Mouse (Mus musculus): Measurements from ENCODE around the gene Car7. TPM values are rescaled to one million over a fixed set of nuclear protein-coding genes. Genes with fewer than 3 reads are reported as not detected.
A peak's percentile ranks its signal among the peaks of the same experiment; 100 is the strongest.

Gene Car7
- total and polyA plus RNA-seq, 3 experiments = 0.62 to 1.3 (median 0.85) TPM

DNA sequence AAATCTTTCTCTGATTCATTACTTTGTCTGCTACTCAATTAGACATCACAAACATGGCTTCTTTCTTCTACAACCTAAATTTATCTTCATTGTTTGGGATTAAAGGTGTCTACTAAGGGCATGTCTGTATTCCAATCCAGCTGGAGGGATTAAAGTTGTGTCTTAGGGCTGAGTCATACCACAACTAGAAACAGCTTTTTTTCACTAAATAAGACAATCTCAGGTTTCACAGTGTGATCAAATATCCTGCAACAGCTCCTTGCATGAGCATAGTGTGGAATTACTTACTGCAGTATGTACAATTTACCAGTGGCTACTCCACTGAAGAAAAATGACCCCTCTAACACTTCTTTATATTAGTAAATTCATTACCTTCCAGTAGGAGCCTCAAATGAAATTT, 26.2 kb downstream of the Car7 start:
- TF ChIP-seq POLR2A (IDR thresholded peaks at IDR 0.05; ENCODE audit: low read depth, low read length) (no peak), JUND (conservative IDR thresholded peaks at IDR 0.05; ENCODE audit: low read depth, low read length) (peak; percentile 84), RAD21 (IDR thresholded peaks at IDR 0.05; ENCODE audit: low read depth, low read length) (no peak), ZMIZ1 (IDR thresholded peaks at IDR 0.05; ENCODE audit: low read depth, low read length) (no peak), UBTF (IDR thresholded peaks at IDR 0.05; ENCODE audit: low read depth, low read length) (no peak), EP300 (IDR thresholded peaks at IDR 0.05; ENCODE audit: low read length) (peak; percentile 40; the same call in 1 of the 2 replicates), ZNF384 (IDR thresholded peaks at IDR 0.05; ENCODE audit: low read depth, low read length) (peak; percentile 77), JUN (IDR thresholded peaks at IDR 0.05; ENCODE audit: insufficient read depth, low read depth, low read length) (peak; percentile 50; the same call in 1 of the 2 replicates), ETS1 (conservative IDR thresholded peaks at IDR 0.05; ENCODE audit: low read depth, low read length) (no peak), CTCF (conservative IDR thresholded peaks at IDR 0.05 in 1 of 2, IDR thresholded peaks at IDR 0.05 in 1 of 2; ENCODE audit: low read depth in 2 of 2, low read length in 2 of 2) (no peak)

DNA sequence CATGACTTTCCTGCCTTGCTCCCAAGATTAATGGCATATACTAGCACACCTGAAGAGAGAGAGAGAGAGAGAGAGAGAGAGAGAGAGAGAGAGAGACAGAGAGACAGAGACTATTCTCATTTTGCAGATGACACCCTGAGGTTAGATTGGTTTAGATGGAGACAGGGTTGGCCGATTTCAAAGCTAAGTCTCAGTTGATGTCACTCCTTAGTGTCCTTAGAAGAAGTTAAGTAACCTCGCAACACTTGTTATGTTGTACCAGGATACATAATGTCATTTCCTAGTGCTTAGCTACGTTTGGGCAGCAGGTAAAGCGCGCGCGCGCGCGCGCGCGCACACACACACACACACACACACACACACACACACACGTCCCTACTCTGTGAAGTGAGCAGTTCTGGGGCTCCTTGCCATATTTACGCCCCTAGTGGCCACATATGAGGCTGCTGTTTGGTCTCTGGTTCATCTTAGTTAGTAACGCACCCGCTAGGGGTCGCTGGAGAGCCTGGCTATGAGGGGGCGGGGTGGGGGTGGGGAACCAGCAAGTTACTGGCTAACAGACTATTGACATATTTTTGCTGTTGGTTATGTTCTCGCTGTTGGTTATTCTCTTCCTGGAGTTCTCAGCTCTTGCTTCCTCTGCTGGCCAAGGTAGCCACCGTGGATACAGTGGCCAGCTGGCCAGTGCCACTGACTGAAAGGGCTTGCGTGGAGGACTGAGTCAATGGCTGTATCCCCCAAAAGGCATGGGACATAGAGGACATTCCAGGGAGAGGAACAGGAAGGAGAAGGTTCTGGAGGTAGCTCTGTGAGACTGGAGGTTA, 30.4 kb downstream of the Car7 start:
- Histone ChIP-seq H3K36me3 (replicated peaks in 1 of 2; ENCODE audit: control insufficient read depth in 1 of 2, insufficient read depth in 1 of 2, low read length in 1 of 2) (no peaks in the 10 kb centered on the region), H3K4me3 (replicated peaks in 1 of 3; ENCODE audit: low read depth in 2 of 3, low read length in 2 of 3, poor library complexity in 1 of 3) (peak overlapping the region in 2 of 3 experiments; percentile 30 to 35), H3K4me2 (ENCODE audit: insufficient read depth, low read depth, poor library complexity, severe bottlenecking) (peak overlapping the region; percentile 80; the same call in 1 of the 2 replicates), H3K9ac (ENCODE audit: insufficient read depth, low read depth) (no peak overlapping the region), H3K9me3 (replicated peaks; ENCODE audit: low read length) (no peaks in the 10 kb centered on the region), H3K4me1 (ENCODE audit: control insufficient read depth in 1 of 2, insufficient read depth in 2 of 2) (peaks cover 0 to 11% of the 10 kb centered on the region in 2 experiments; a peak in 2 of 4 replicates), H3K27me3 (replicated peaks) (peaks cover 12% of the 10 kb centered on the region), H3K27ac (ENCODE audit: insufficient read depth, low read depth) (no peak overlapping the region), H3K79me2 (replicated peaks; ENCODE audit: control insufficient read depth, extremely low read depth, insufficient read depth, poor library complexity, severe bottlenecking) (no peaks in the 10 kb centered on the region)
- no peak for TF ChIP-seq SIN3A (IDR thresholded peaks at IDR 0.05; ENCODE audit: low read length)
- 0 out of 2 replicates have a peak, but pooled peaks have one; percentile 32 for TF ChIP-seq BHLHE40 (IDR thresholded peaks at IDR 0.05; ENCODE audit: low read depth, low read length)
- no peak for TF ChIP-seq MAFK (IDR thresholded peaks at IDR 0.05; ENCODE audit: insufficient replicate concordance, low read length)
- no peak for TF ChIP-seq ZKSCAN1 (IDR thresholded peaks at IDR 0.05; ENCODE audit: borderline replicate concordance, low read depth, low read length)
- TF ChIP-seq ZMIZ1 (IDR thresholded peaks at IDR 0.05; ENCODE audit: low read depth, low read length) = no peak
- 0 out of 2 replicates have a peak, but pooled peaks have one; percentile 21 for TF ChIP-seq MYC (IDR thresholded peaks at IDR 0.05; ENCODE audit: low read depth, low read length)
- peak; percentile 68 for TF ChIP-seq NRF1 (IDR thresholded peaks at IDR 0.05; ENCODE audit: low read depth, low read length)
- 0 out of 2 replicates have a peak, but pooled peaks have one; percentile 26 for TF ChIP-seq JUND (conservative IDR thresholded peaks at IDR 0.05; ENCODE audit: low read depth, low read length)
- TF ChIP-seq NELFE (IDR thresholded peaks at IDR 0.05; ENCODE audit: low read depth, low read length) = peak; percentile 77; the same call in 1 of the 2 replicates
- 0 out of 2 replicates have a peak, but pooled peaks have one; percentile 23 for TF ChIP-seq POLR2A (IDR thresholded peaks at IDR 0.05; ENCODE audit: low read depth, low read length)
- peak; percentile 34 for TF ChIP-seq RAD21 (IDR thresholded peaks at IDR 0.05; ENCODE audit: low read depth, low read length)
- TF ChIP-seq MEF2A (IDR thresholded peaks at IDR 0.05; ENCODE audit: borderline replicate concordance, low read depth, low read length) = peak; percentile 61; the same call in 1 of the 2 replicates
- TF ChIP-seq SMC3 (IDR thresholded peaks at IDR 0.05; ENCODE audit: low read depth, low read length) = peak; percentile 59
- TF ChIP-seq UBTF (IDR thresholded peaks at IDR 0.05; ENCODE audit: low read depth, low read length) = no peak
- peak; percentile 93 for TF ChIP-seq MAZ (IDR thresholded peaks at IDR 0.05; ENCODE audit: low read depth, low read length)
- no peak for TF ChIP-seq ZNF384 (IDR thresholded peaks at IDR 0.05; ENCODE audit: low read depth, low read length)
- peak; percentile 60 for TF ChIP-seq IRF4 (IDR thresholded peaks at IDR 0.05; ENCODE audit: low read depth, low read length)
- peak; percentile 50; the same call in 1 of the 2 replicates for TF ChIP-seq TCF12 (IDR thresholded peaks at IDR 0.05; ENCODE audit: low read depth, low read length)
- peak; percentile 88 for TF ChIP-seq CHD2 (IDR thresholded peaks at IDR 0.05; ENCODE audit: low read length)
- TF ChIP-seq HCFC1 (IDR thresholded peaks at IDR 0.05; ENCODE audit: low read depth, low read length) = no peak
- peak; percentile 54 to 99 for TF ChIP-seq CTCF (conservative IDR thresholded peaks at IDR 0.05 in 1 of 2, IDR thresholded peaks at IDR 0.05 in 1 of 2; ENCODE audit: low read depth in 2 of 2, low read length in 2 of 2)
- in situ Hi-C loops (cut with MboI; ENCODE audit: low pct_ligation_motif_present, low pct_unique_long_range_greater_than_20kb, low sequenced_read_pairs) = no loop called here
- DNase-seq (ENCODE audit: extremely low read depth) = peak; percentile 97
- dilution Hi-C loops (cut with MboI; ENCODE audit: extremely low pct_ligation_motif_present, extremely low pct_unique_long_range_greater_than_20kb, low sequenced_read_pairs) = no loop called here

More for the DNA sequence above, 26.2 kb downstream of the Car7 start:
- Histone ChIP-seq H3K4me2 (ENCODE audit: insufficient read depth, low read depth, poor library complexity, severe bottlenecking) (no peak overlapping the region), H3K9ac (ENCODE audit: insufficient read depth, low read depth) (no peak overlapping the region), H3K36me3 (replicated peaks in 1 of 2; ENCODE audit: control insufficient read depth in 1 of 2, insufficient read depth in 1 of 2, low read length in 1 of 2) (no peaks in the 10 kb centered on the region), H3K9me3 (replicated peaks; ENCODE audit: low read length) (no peaks in the 10 kb centered on the region), H3K4me3 (replicated peaks in 1 of 3; ENCODE audit: low read depth in 2 of 3, low read length in 2 of 3, poor library complexity in 1 of 3) (no peak overlapping the region), H3K4me1 (ENCODE audit: control insufficient read depth in 1 of 2, insufficient read depth in 2 of 2) (peaks cover 0 to 16% of the 10 kb centered on the region in 2 experiments; a peak in 2 of 4 replicates), H3K79me2 (replicated peaks; ENCODE audit: control insufficient read depth, extremely low read depth, insufficient read depth, poor library complexity, severe bottlenecking) (no peaks in the 10 kb centered on the region), H3K27ac (ENCODE audit: insufficient read depth, low read depth) (no peak overlapping the region), H3K27me3 (replicated peaks) (peaks cover 3% of the 10 kb centered on the region)
- peak; percentile 15 for DNase-seq (ENCODE audit: extremely low read depth)
- dilution Hi-C loops (cut with MboI; ENCODE audit: extremely low pct_ligation_motif_present, extremely low pct_unique_long_range_greater_than_20kb, low sequenced_read_pairs) = no loop called here
- in situ Hi-C loops (cut with MboI; ENCODE audit: low pct_ligation_motif_present, low pct_unique_long_range_greater_than_20kb, low sequenced_read_pairs) = no loop called here
